Mouse (Mus musculus) midbrain, embryonic 10.5 days (tissue): ENCODE results near the gene Crabp2. TPM values are rescaled to one million over a fixed set of nuclear protein-coding genes. Genes with fewer than 3 reads are reported as not detected.

Source experiments
- DNase-seq: peaks from one replicate; pipeline ENCODE4 v3.0.0-alpha.2; 2017; ENCODE audit warnings: low spot score
- H3K27ac ChIP-seq: fragments of 300-500 bp; sonication (generic); replicated peaks from 2 replicates; pipeline ENCODE4 v1.5.1; 2016; ENCODE audit warnings: mild to moderate bottlenecking
- H3K27me3 ChIP-seq: fragments of 300-500 bp; sonication (generic); 2 replicates; pipeline ENCODE4 v1.6.1; 2016; ENCODE audit warnings: low read depth, mild to moderate bottlenecking; ENCODE audit not compliant: poor library complexity, severe bottlenecking
- H3K36me3 ChIP-seq: fragments of 300-500 bp; sonication (generic); 2 replicates; pipeline ENCODE4 v1.6.1; 2016; ENCODE audit warnings: mild to moderate bottlenecking, moderate library complexity
- H3K4me1 ChIP-seq: fragments of 300-500 bp; sonication (generic); 2 replicates; pipeline ENCODE4 v1.6.1; 2016
- H3K4me3 ChIP-seq: fragments of 300-500 bp; sonication (generic); 2 replicates; pipeline ENCODE4 v1.5.1; 2016; ENCODE audit warnings: mild to moderate bottlenecking, moderate library complexity
- H3K9me3 ChIP-seq: fragments of 300-500 bp; sonication (generic); replicated peaks from 2 replicates; pipeline ENCODE4 v1.6.1; 2016; ENCODE audit warnings: mild to moderate bottlenecking
- WGBS: fragments of 180-500 bp; shearing (Covaris S2); methylation state at CpG from one replicate; pipeline ENCODE4 v1.1.7; 2016; 5-methylcytosine and 5-hydroxymethylcytosine counted together
- polyA plus RNA-seq: library from polyadenylated mRNA; unstranded; fragments of >200 nt; fragmentation: Nextera tagmentation; extraction: Ambion mirVana; gene quantifications from 2 replicates; pipeline ENCODE4 v1.2.1, GENCODE M21; 2016

The Crabp2 gene
- polyA plus RNA-seq, 1 experiment from 2014 or later = 684 TPM

DNA sequence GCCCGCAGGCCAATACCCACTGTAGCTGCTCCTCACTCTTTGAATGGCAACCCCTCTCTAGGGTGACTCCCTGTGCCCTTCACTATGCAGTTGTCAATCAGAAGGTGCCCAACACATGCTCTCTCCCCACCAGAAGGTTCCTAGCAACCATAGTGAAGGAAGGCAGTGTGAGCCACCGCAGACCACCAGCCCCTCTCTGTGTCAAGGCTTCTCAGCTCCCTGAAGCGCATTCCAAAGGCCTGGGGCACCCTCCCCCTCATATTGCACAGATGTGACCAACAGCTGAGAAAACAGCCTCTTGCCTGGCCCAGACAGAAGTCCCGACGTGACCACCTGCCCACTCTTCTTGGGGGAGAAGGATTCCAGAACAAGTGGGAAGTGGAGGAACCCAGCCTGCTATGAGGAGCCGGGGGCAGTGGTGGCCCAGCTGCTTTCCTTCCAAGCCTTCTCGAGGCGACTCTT lies 23.8 kb downstream of the Crabp2 start:
- DNase-seq = peak; percentile 62
- no peaks in the 10 kb centered on the region for H3K9me3 ChIP-seq
- 7% methylated on average over 8 of the region's 8 CpGs for WGBS
- H3K4me3 ChIP-seq = peak overlapping the region; percentile 97
- H3K27me3 ChIP-seq = peaks cover 8% of the 10 kb centered on the region; the same call in 1 of the 2 replicates
- peak overlapping the region; percentile 98 for H3K27ac ChIP-seq
- H3K4me1 ChIP-seq = peaks cover 67% of the 10 kb centered on the region
- peaks cover 43% of the 10 kb centered on the region for H3K36me3 ChIP-seq

DNA sequence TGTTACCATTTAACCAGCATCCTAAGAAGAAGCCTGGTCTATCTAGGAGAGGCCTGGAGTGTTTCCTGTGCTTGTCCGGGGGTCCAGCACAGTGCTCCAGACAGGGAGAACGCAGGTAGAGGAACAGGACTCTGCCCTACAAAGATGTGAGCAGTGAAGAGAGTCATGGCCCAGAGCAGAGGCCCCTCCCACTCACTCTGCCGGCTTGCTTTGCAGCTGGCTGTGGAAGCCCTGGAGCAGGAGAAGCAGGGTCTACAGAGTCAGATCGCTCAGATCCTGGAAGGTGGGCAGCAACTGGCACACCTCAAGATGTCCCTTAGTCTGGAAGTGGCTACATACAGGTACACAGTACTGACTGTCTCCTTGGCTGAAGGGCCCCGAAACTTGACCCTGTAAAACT lies 24.3 kb downstream of the Crabp2 start:
- peaks cover 73% of the 10 kb centered on the region for H3K4me1 ChIP-seq
- peaks cover 49% of the 10 kb centered on the region for H3K36me3 ChIP-seq
- H3K4me3 ChIP-seq = peak overlapping the region; percentile 97
- 21% methylated on average over 5 of the region's 5 CpGs for WGBS
- no peaks in the 10 kb centered on the region for H3K9me3 ChIP-seq
- DNase-seq = peak; percentile 45
- H3K27me3 ChIP-seq = peaks cover 6% of the 10 kb centered on the region; the same call in 1 of the 2 replicates
- peak overlapping the region; percentile 98 for H3K27ac ChIP-seq

DNA sequence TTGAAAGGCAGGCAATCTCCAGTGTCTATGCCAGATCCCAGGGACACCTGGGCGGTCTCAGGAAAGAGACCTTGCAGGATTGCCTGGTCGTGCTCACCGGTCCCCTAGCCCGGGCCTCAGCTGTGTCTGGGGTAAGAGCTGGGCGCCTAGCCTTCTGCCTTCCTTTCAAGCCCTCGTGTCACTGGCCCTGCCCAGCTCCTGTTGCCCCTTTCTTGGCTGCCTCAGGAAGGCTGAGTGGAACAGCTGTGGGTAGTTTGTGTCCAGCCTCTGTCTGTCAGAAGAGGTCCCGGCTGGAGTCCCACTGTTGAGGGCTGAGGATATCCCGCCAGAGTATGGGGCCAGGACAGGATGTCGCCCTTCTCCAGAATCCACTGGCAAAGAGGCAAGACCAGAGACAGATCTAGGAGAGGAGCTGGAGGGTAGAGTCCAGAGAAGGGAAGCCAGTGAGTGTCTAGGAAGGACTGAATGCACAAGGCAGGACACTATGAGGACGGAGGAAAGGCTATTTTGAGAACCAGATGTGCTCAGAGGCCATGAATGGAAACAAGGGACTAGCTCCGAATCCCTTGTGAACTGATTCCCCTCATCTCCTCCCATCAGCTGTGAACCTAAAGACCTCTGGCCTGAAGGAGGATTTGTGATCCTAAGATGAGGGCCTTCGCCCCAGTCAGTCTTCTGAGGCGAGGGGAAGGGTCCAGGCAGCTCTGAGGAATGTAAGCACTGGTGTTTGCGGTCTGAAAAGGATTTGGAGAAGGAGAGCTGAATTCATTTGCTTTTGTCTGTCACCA lies 25.3 kb downstream of the Crabp2 start:
- 16% methylated on average over 14 of the region's 14 CpGs for WGBS
- Histone ChIP-seq H3K36me3 (peaks cover 59% of the 10 kb centered on the region), H3K9me3 (no peaks in the 10 kb centered on the region), H3K27me3 (no peaks in the 10 kb centered on the region; the same call in 1 of the 2 replicates), H3K4me3 (peak overlapping the region; percentile 97), H3K27ac (peak overlapping the region; percentile 98), H3K4me1 (peaks cover 83% of the 10 kb centered on the region)
- no peak for DNase-seq

DNA sequence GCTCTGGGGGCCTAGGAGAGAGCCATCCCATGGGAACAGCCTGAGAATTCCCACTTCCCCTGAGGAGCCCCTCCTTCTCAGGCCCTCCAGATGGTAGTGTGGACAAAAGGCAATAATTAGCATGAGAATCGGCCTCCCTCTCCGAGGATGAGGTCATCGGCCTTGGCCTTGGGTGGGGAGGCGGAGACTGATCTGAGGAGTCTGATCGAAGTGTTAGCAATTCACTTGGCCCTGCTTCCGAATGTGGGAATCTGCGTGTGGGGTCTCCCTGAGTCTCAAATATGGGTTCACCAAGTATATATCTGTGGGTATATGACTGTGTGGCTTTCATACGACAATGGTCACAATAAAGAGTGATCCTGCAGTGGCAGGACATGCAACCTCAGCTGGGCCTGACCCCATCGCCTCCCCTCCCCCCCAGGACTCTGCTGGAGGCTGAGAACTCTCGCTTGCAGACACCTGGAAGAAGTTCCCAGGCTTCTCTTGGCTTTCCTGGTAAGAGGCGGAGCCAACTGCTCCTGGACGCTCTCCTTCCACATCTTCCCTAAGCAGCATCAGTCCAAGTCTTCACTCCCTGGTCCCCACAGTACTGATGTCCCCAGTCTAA lies 26.0 kb downstream of the Crabp2 start:
- peaks cover 87% of the 10 kb centered on the region for H3K4me1 ChIP-seq
- H3K9me3 ChIP-seq = no peaks in the 10 kb centered on the region
- DNase-seq = peak; percentile 92
- WGBS = 6% methylated on average over 12 of the region's 12 CpGs
- no peaks in the 10 kb centered on the region; the same call in 1 of the 2 replicates for H3K27me3 ChIP-seq
- H3K36me3 ChIP-seq = peaks cover 66% of the 10 kb centered on the region
- peak overlapping the region; percentile 97 for H3K4me3 ChIP-seq
- peak overlapping the region; percentile 98 for H3K27ac ChIP-seq

DNA sequence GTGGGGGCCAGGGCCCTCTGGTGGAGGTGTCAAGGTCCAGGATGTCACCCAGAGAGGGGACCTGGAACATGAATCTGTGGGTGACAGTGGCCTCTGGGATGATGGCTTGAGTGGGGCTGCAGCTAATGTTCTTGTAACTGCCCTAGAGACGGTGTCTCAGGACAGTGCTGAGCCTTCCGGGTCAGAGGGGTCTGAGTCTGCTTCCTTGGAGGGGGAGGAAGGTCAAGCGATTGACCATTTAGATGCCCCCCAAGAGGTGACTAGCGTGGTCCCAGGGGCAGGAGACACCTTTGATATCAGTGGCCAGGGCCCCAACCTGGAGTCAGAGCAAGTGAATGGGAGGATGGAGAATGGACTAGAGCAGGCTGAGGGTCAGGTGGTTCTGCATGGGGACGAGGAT lies 31.0 kb downstream of the Crabp2 start:
- 0 out of 2 replicates have a peak overlapping the region, but pooled peaks have one; percentile 2 for H3K4me3 ChIP-seq
- H3K4me1 ChIP-seq = peaks cover 91% of the 10 kb centered on the region
- H3K27me3 ChIP-seq = no peaks in the 10 kb centered on the region; the same call in 1 of the 2 replicates
- H3K36me3 ChIP-seq = peaks cover 74% of the 10 kb centered on the region
- WGBS = 79% methylated on average over 5 of the region's 5 CpGs
- H3K27ac ChIP-seq = peak overlapping the region; percentile 95; the same call in 1 of the 2 replicates
- DNase-seq = no peak
- no peaks in the 10 kb centered on the region for H3K9me3 ChIP-seq

DNA sequence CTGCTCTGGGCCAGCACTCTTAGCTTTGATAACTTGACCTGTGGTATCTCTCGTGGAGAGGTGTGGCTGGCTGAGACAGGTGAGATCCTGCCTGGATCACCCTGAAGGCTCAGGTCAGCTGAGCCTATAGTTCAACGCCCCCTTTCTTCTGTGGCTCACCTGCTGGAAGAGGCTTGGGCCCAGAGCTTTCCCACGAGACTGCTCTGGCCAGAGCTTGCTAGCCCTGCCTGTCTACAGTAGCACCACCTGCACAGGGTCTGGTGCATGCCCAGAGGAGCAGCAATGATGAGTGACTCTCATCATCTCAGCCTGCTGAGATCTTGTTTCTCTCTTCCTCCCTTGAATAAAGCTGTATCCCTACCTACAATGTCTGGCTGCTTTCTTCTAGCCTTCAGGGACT lies 31.6 kb downstream of the Crabp2 start:
- DNase-seq = no peak
- Histone ChIP-seq H3K4me3 (peak overlapping the region; percentile 9; the same call in 1 of the 2 replicates), H3K36me3 (peaks cover 68% of the 10 kb centered on the region), H3K27me3 (no peaks in the 10 kb centered on the region; the same call in 1 of the 2 replicates), H3K4me1 (peaks cover 91% of the 10 kb centered on the region), H3K9me3 (no peaks in the 10 kb centered on the region), H3K27ac (peak overlapping the region; percentile 95)
- WGBS = 64% methylated on average over 3 of the region's 3 CpGs

DNA sequence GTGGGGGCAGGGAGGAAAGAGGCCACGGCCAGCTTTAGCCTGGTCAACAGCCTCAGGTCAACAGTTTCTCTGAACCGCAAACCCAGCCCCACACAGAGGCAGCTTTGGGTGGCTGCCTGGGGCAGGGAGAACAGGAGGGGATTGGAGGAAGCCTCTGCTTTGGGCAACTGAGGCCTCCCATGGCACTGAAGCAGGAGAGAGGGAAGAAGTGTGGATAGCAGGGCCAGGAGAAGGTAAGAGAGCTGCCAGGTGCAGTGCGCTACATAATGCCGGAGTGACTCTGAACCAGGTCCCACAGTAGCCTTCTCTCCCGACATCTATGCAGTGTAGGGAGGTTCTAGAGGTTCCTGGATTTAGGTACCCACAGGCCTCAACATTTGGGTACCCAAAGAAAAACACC lies 32.3 kb downstream of the Crabp2 start:
- Histone ChIP-seq H3K27me3 (peaks cover 5% of the 10 kb centered on the region), H3K9me3 (no peaks in the 10 kb centered on the region), H3K4me1 (peaks cover 91% of the 10 kb centered on the region), H3K36me3 (peaks cover 61% of the 10 kb centered on the region), H3K27ac (peak overlapping the region; percentile 95), H3K4me3 (no peak overlapping the region)
- DNase-seq = no peak
- 63% methylated on average over 5 of the region's 5 CpGs for WGBS

DNA sequence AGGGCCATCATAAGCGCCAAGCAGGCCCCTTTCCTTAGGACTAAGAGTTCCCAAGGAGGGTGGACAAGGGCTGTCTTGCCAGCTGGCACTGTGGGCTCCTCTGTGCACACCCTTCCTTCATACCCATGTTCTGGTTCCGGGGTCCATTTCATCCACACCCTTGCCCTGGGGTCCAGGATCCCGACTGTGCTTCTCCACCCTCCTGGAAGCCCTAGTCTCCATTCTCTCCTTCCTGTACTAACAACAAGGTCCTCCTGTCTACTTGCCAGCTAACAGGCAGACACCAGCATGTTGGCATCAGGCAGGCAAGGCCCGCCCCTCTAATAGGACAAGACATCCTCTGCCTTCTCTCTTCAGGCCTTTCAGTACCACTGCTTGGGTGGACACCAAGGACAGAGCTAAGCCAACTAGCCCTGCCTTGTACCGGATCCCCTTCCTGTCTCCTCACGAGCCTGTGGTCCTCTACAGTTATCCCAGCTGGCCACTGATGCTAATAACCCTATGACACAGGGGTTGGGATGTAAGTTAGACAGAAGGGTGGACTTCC lies 32.8 kb downstream of the Crabp2 start:
- no peak for DNase-seq
- no peaks in the 10 kb centered on the region for H3K9me3 ChIP-seq
- H3K4me3 ChIP-seq = 0 out of 2 replicates have a peak overlapping the region, but pooled peaks have one; percentile 41
- WGBS = 85% methylated on average over 6 of the region's 6 CpGs
- H3K27ac ChIP-seq = peak overlapping the region; percentile 95
- H3K4me1 ChIP-seq = peaks cover 93% of the 10 kb centered on the region
- peaks cover 8% of the 10 kb centered on the region for H3K27me3 ChIP-seq
- peaks cover 56% of the 10 kb centered on the region for H3K36me3 ChIP-seq

DNA sequence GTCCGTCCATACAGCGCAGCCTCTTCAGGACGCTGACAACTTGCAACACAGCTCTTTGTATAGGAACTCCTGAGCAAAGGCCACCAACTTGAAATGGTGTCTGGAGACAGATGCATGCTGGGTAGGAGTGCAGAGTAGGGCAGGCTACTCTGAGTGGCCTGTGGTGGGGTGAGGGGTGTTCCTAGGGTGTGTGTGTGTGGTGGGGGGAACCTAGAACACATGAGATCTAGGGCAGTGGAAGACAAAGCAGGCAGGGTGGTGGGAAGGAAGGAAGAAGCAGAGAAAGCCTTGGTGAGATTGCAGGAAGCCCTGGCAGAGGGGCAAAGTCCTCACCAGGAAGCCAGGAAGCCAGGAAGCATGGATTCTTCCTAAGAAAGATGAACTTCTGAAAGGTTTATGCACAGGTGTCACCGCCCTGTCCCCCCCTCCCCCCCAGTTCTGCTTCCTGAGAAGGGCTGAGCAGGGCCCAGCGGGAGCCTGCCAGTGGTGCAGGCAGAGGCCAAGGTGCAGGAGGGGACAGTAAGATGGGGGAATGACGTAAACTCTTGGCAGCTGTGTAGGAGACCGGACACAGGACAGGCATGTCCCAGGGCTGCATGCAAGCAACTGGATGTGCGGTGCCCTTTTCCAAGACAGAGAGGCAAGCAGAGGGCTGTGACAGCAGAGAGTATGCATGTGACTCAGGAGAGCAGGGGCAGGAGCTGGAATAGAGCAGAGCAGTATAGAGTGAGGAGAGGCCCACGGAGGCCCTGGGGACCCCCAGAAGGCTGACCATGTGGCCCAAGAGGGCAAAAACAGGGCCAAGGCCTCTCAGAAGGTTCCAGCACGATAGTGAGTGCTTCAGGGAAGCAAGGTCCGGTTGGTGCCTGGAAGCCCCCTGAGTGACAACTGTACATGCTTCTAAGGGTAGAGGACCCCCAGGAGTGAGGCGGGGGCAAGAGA lies 33.7 kb downstream of the Crabp2 start:
- H3K4me1 ChIP-seq = peaks cover 100% of the 10 kb centered on the region
- peaks cover 8% of the 10 kb centered on the region for H3K27me3 ChIP-seq
- H3K36me3 ChIP-seq = peaks cover 47% of the 10 kb centered on the region
- H3K27ac ChIP-seq = peak overlapping the region; percentile 95
- peak; percentile 46 for DNase-seq
- no peaks in the 10 kb centered on the region for H3K9me3 ChIP-seq
- H3K4me3 ChIP-seq = peak overlapping the region; percentile 41
- WGBS = 40% methylated on average over 12 of the region's 12 CpGs

DNA sequence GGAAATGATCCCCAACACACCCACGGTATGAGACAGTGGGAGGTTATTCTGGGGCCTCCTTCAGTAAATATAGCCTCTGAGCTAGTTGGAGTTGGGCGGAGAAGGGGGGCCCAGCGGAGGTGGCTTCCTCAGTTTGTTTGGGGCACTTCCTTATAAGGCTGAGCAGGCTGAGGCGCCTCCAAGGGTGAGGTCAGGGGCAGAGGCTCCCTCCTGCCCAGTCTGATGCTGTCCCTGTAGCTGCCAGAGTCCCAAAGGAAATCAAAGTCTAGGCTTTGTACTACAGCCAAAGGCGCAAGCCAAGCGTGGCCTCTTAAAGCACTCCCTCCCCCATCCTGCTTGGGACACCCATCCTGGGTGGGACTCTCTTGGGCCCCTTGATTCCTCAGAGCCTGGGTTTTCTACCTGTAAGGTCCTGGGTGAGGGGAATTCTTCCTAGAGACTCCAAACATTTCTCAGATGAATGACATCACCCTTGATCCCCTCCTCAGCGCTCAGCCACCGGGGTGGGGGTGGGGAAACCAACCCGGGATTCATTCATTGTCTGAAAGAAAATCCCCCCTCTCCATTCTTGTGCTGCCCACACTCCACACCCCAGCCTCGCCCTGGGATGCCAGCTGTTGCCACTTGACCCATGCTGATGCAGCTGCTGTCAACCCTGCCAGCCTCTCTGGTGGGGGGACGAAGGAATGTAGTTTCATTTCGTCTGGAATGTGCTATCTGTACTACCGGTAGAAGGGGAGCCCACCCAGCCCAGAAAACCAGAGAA lies 34.6 kb downstream of the Crabp2 start:
- 2% methylated on average over 13 of the region's 13 CpGs for WGBS
- peak; percentile 81 for DNase-seq
- peak overlapping the region; percentile 41 for H3K4me3 ChIP-seq
- H3K36me3 ChIP-seq = peaks cover 38% of the 10 kb centered on the region
- no peaks in the 10 kb centered on the region for H3K9me3 ChIP-seq
- peaks cover 8% of the 10 kb centered on the region for H3K27me3 ChIP-seq
- H3K4me1 ChIP-seq = peaks cover 100% of the 10 kb centered on the region
- peak overlapping the region; percentile 95 for H3K27ac ChIP-seq

DNA sequence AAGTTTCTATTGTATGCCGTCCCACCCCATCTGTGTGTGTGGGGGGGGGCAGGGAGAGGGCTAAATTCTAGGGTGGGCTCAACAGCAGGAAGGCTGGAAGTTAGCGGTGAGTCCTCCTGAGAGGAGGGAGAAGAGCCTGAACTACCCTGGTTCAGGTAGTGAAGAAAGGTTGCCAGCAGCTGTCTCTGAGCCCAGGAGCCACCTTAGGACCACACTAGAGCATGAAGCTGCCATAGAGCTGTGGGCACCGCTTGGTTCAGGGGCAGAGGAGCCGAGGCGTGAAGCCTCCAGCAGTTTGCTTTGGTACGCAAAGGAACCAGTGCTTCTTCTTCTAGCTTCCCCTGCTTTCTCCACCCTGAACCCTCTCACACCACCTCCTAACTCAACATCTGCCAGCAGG lies 35.2 kb downstream of the Crabp2 start:
- WGBS = 44% methylated on average over 6 of the region's 6 CpGs
- no peak for DNase-seq

More for the DNA sequence above, 35.2 kb downstream of the Crabp2 start:
- Histone ChIP-seq H3K9me3 (no peaks in the 10 kb centered on the region), H3K27me3 (peaks cover 14% of the 10 kb centered on the region), H3K4me1 (peaks cover 100% of the 10 kb centered on the region), H3K27ac (peak overlapping the region; percentile 95), H3K36me3 (peaks cover 32% of the 10 kb centered on the region), H3K4me3 (peak overlapping the region; percentile 41)
